Mouse (Mus musculus): ENCODE data around the gene Zmat3. TPM values are rescaled to one million over a fixed set of nuclear protein-coding genes. Genes with fewer than 3 reads are reported as not detected.

The Zmat3 gene
- total and polyA plus RNA-seq, 2 experiments: 1.2 to 2.8 TPM

- H3K9ac ChIP-seq (ENCODE audit: low read depth, low read length): no peak overlapping the region
- no peaks in the 10 kb centered on the region; the same call in 1 of the 2 replicates for H3K36me3 ChIP-seq (ENCODE audit: control insufficient read depth, insufficient read depth, low read length)
- no peaks in the 10 kb centered on the region for H3K79me2 ChIP-seq (ENCODE audit: control insufficient read depth, insufficient read depth, low read length)
- H3K27ac ChIP-seq (replicated peaks; ENCODE audit: insufficient read depth, low read depth, low read length): no peak overlapping the region
- H3K4me1 ChIP-seq (ENCODE audit: control insufficient read depth, insufficient read depth, low read length): no peaks in the 10 kb centered on the region
- WGBS: 87% methylated on average over 11 of the region's 11 CpGs
- TF ChIP-seq CTCF (IDR thresholded peaks at IDR 0.05; ENCODE audit: low read depth, low read length) (no peak), POLR2A (IDR thresholded peaks at IDR 0.05; ENCODE audit: extremely low read depth, insufficient read depth, low read length) (no peak)
- no peak overlapping the region for H3K4me3 ChIP-seq (ENCODE audit: insufficient read depth, low read depth, low read length)
- no peaks in the 10 kb centered on the region for H3K27me3 ChIP-seq (ENCODE audit: control insufficient read depth, insufficient read depth, low read length)
- peak; percentile 4 for DNase-seq (ENCODE audit: extremely low read depth, low read depth, low spot score)
These were observed 30.9 kb downstream of the Zmat3 start for GRCm38 (mm10) chr3:32334901-32335300.

GRCm38 (mm10) chr3:32333456-32334086 is 32.2 kb downstream of the Zmat3 start:
- Histone ChIP-seq H3K79me2 (ENCODE audit: control insufficient read depth, insufficient read depth, low read length) (no peaks in the 10 kb centered on the region), H3K27ac (replicated peaks; ENCODE audit: insufficient read depth, low read depth, low read length) (no peak overlapping the region), H3K27me3 (ENCODE audit: control insufficient read depth, insufficient read depth, low read length) (no peaks in the 10 kb centered on the region), H3K9ac (ENCODE audit: low read depth, low read length) (no peak overlapping the region), H3K36me3 (ENCODE audit: control insufficient read depth, insufficient read depth, low read length) (no peaks in the 10 kb centered on the region), H3K4me3 (ENCODE audit: insufficient read depth, low read depth, low read length) (no peak overlapping the region), H3K4me1 (ENCODE audit: control insufficient read depth, insufficient read depth, low read length) (no peaks in the 10 kb centered on the region)
- WGBS: 32% methylated on average over 7 of the region's 7 CpGs
- DNase-seq (ENCODE audit: extremely low read depth, low read depth, low spot score): peak; percentile 67
- TF ChIP-seq CTCF (IDR thresholded peaks at IDR 0.05; ENCODE audit: low read depth, low read length): peak; percentile 38
- TF ChIP-seq POLR2A (IDR thresholded peaks at IDR 0.05; ENCODE audit: extremely low read depth, insufficient read depth, low read length): no peak

GRCm38 (mm10) chr3:32317901-32318416 is 47.9 kb downstream of the Zmat3 start:
- no peak for TF ChIP-seq CTCF (IDR thresholded peaks at IDR 0.05; ENCODE audit: low read depth, low read length)
- TF ChIP-seq POLR2A (IDR thresholded peaks at IDR 0.05; ENCODE audit: extremely low read depth, insufficient read depth, low read length): no peak

GRCm38 (mm10) chr3:32317165-32317900 is 48.5 kb downstream of the Zmat3 start:
- Histone ChIP-seq H3K27me3 (ENCODE audit: control insufficient read depth, insufficient read depth, low read length) (no peaks in the 10 kb centered on the region), H3K79me2 (ENCODE audit: control insufficient read depth, insufficient read depth, low read length) (no peaks in the 10 kb centered on the region), H3K9ac (ENCODE audit: low read depth, low read length) (no peak overlapping the region), H3K4me3 (ENCODE audit: insufficient read depth, low read depth, low read length) (no peak overlapping the region), H3K36me3 (ENCODE audit: control insufficient read depth, insufficient read depth, low read length) (no peaks in the 10 kb centered on the region), H3K27ac (replicated peaks; ENCODE audit: insufficient read depth, low read depth, low read length) (no peak overlapping the region), H3K4me1 (ENCODE audit: control insufficient read depth, insufficient read depth, low read length) (no peaks in the 10 kb centered on the region)
- peak; percentile 12 for DNase-seq (ENCODE audit: extremely low read depth, low read depth, low spot score)
- TF ChIP-seq POLR2A (IDR thresholded peaks at IDR 0.05; ENCODE audit: extremely low read depth, insufficient read depth, low read length) (no peak), CTCF (IDR thresholded peaks at IDR 0.05; ENCODE audit: low read depth, low read length) (peak; percentile 79)
- WGBS: 29% methylated on average over 12 of the region's 12 CpGs

More at GRCm38 (mm10) chr3:32317901-32318416, 47.9 kb downstream of the Zmat3 start:
- WGBS: 54% methylated on average over 15 of the region's 15 CpGs
- no peak for DNase-seq (ENCODE audit: extremely low read depth, low read depth, low spot score)
- Histone ChIP-seq H3K9ac (ENCODE audit: low read depth, low read length) (no peak overlapping the region), H3K4me3 (ENCODE audit: insufficient read depth, low read depth, low read length) (no peak overlapping the region), H3K27ac (replicated peaks; ENCODE audit: insufficient read depth, low read depth, low read length) (no peak overlapping the region), H3K36me3 (ENCODE audit: control insufficient read depth, insufficient read depth, low read length) (no peaks in the 10 kb centered on the region), H3K79me2 (ENCODE audit: control insufficient read depth, insufficient read depth, low read length) (no peaks in the 10 kb centered on the region), H3K27me3 (ENCODE audit: control insufficient read depth, insufficient read depth, low read length) (no peaks in the 10 kb centered on the region), H3K4me1 (ENCODE audit: control insufficient read depth, insufficient read depth, low read length) (no peaks in the 10 kb centered on the region)

- 95% methylated on average over 4 of the region's 4 CpGs for WGBS
- H3K27ac ChIP-seq (replicated peaks; ENCODE audit: insufficient read depth, low read depth, low read length): no peak overlapping the region
- no peaks in the 10 kb centered on the region for H3K4me1 ChIP-seq (ENCODE audit: control insufficient read depth, insufficient read depth, low read length)
- no peak for TF ChIP-seq CTCF (IDR thresholded peaks at IDR 0.05; ENCODE audit: low read depth, low read length)
- no peak for TF ChIP-seq POLR2A (IDR thresholded peaks at IDR 0.05; ENCODE audit: extremely low read depth, insufficient read depth, low read length)
- H3K9ac ChIP-seq (ENCODE audit: low read depth, low read length): no peak overlapping the region
- no peaks in the 10 kb centered on the region for H3K79me2 ChIP-seq (ENCODE audit: control insufficient read depth, insufficient read depth, low read length)
- H3K27me3 ChIP-seq (ENCODE audit: control insufficient read depth, insufficient read depth, low read length): no peaks in the 10 kb centered on the region
- no peak overlapping the region for H3K4me3 ChIP-seq (ENCODE audit: insufficient read depth, low read depth, low read length)
- no peaks in the 10 kb centered on the region for H3K36me3 ChIP-seq (ENCODE audit: control insufficient read depth, insufficient read depth, low read length)
- no peak for DNase-seq (ENCODE audit: extremely low read depth, low read depth, low spot score)
These were observed 51.1 kb downstream of the Zmat3 start for GRCm38 (mm10) chr3:32314746-32315145.
